Mouse (Mus musculus): Measurements from ENCODE around the gene Stk17b.

DNA sequence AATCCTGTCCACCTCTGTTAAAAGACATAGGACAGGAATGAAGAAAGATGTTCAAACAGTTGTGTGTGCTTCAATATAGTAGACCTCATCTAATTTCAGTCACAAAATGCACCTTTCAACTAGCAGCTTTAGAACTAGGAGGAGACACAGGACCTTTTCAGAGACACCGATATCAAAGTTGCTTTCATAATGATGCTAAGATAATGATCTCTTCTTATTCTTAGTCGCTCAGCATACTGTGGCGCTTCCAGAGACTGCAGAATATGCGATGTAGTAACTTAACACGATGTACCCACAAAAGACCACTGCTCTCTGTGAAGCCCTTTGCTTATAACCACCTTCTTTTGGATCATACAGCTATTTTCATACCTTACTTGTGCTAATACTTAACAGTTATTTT lies 10.1 kb upstream of the Stk17b start:
- no peak for TF ChIP-seq CTCF (IDR thresholded peaks at IDR 0.05; ENCODE audit: low read depth)
- TF ChIP-seq EP300 (IDR thresholded peaks at IDR 0.05; ENCODE audit: low read depth): no peak
